Mouse (Mus musculus): Measurements from ENCODE around the gene Fam163b. TPM values are rescaled to one million over a fixed set of nuclear protein-coding genes. Genes with fewer than 3 reads are reported as not detected.
A peak's percentile ranks its signal among the peaks of the same experiment; 100 is the strongest.

The Fam163b gene
- polyA plus RNA-seq, 1 experiment: 0.67 TPM

GRCm38 (mm10) chr2:27084963-27085362 lies 57.3 kb downstream of the Fam163b start:
- no peaks in the 10 kb centered on the region for H3K4me1 ChIP-seq (ENCODE audit: control insufficient read depth, insufficient read depth, low read length)
- no peak overlapping the region for H3K9ac ChIP-seq (ENCODE audit: low read depth, poor library complexity, severe bottlenecking)
- no peaks in the 10 kb centered on the region for H3K9me3 ChIP-seq (replicated peaks; ENCODE audit: control insufficient read depth, insufficient read depth, low read length, poor library complexity, severe bottlenecking)
- H3K36me3 ChIP-seq (ENCODE audit: control insufficient read depth, insufficient read depth, low read length, poor library complexity, severe bottlenecking): no peaks in the 10 kb centered on the region
- no peak overlapping the region for H3K4me3 ChIP-seq (ENCODE audit: low read depth, low read length)
- no peak overlapping the region for H3K27ac ChIP-seq (ENCODE audit: insufficient read depth, low read length)
- TF ChIP-seq CTCF (IDR thresholded peaks at IDR 0.05; ENCODE audit: low read depth, low read length) (no peak), EP300 (IDR thresholded peaks at IDR 0.05; ENCODE audit: insufficient read depth, low read depth, low read length) (no peak), POLR2A (IDR thresholded peaks at IDR 0.05; ENCODE audit: insufficient read depth, low read length) (no peak)
- H3K27me3 ChIP-seq (ENCODE audit: control insufficient read depth, insufficient read depth, low read length, poor library complexity, severe bottlenecking): no peaks in the 10 kb centered on the region

- H3K4me1 ChIP-seq (ENCODE audit: control insufficient read depth, insufficient read depth, low read length): no peaks in the 10 kb centered on the region
- H3K9me3 ChIP-seq (replicated peaks; ENCODE audit: control insufficient read depth, insufficient read depth, low read length, poor library complexity, severe bottlenecking): no peaks in the 10 kb centered on the region
- H3K9ac ChIP-seq (ENCODE audit: low read depth, poor library complexity, severe bottlenecking): no peak overlapping the region
- no peaks in the 10 kb centered on the region for H3K27me3 ChIP-seq (ENCODE audit: control insufficient read depth, insufficient read depth, low read length, poor library complexity, severe bottlenecking)
- H3K36me3 ChIP-seq (ENCODE audit: control insufficient read depth, insufficient read depth, low read length, poor library complexity, severe bottlenecking): no peaks in the 10 kb centered on the region
- TF ChIP-seq CTCF (IDR thresholded peaks at IDR 0.05; ENCODE audit: low read depth, low read length) (no peak), POLR2A (IDR thresholded peaks at IDR 0.05; ENCODE audit: insufficient read depth, low read length) (no peak), EP300 (IDR thresholded peaks at IDR 0.05; ENCODE audit: insufficient read depth, low read depth, low read length) (no peak)
- no peak overlapping the region for H3K27ac ChIP-seq (ENCODE audit: insufficient read depth, low read length)
- H3K4me3 ChIP-seq (ENCODE audit: low read depth, low read length): no peak overlapping the region
Measured at GRCm38 (mm10) chr2:27083761-27084475, 58.4 kb downstream of the Fam163b start.

GRCm38 (mm10) chr2:27079649-27080048 lies 62.6 kb downstream of the Fam163b start:
- no peak overlapping the region for H3K4me3 ChIP-seq (ENCODE audit: low read depth, low read length)

GRCm38 (mm10) chr2:27079152-27079584 lies 63.1 kb downstream of the Fam163b start, which contains the start of gene Adamtsl2:
Gene Adamtsl2 (plus strand): TSS chr2:27079379.
- Histone ChIP-seq H3K4me1 (ENCODE audit: control insufficient read depth, insufficient read depth, low read length) (no peaks in the 10 kb centered on the region), H3K36me3 (ENCODE audit: control insufficient read depth, insufficient read depth, low read length, poor library complexity, severe bottlenecking) (no peaks in the 10 kb centered on the region), H3K9ac (ENCODE audit: low read depth, poor library complexity, severe bottlenecking) (no peak within 1 kb of the TSS), H3K27ac (ENCODE audit: insufficient read depth, low read length) (no peak within 1 kb of the TSS), H3K27me3 (ENCODE audit: control insufficient read depth, insufficient read depth, low read length, poor library complexity, severe bottlenecking) (no peaks in the 10 kb centered on the region), H3K9me3 (replicated peaks; ENCODE audit: control insufficient read depth, insufficient read depth, low read length, poor library complexity, severe bottlenecking) (no peaks in the 10 kb centered on the region), H3K4me3 (ENCODE audit: low read depth, low read length) (no peak within 1 kb of the TSS)
- TF ChIP-seq CTCF (IDR thresholded peaks at IDR 0.05; ENCODE audit: low read depth, low read length): no peak
- no peak for TF ChIP-seq EP300 (IDR thresholded peaks at IDR 0.05; ENCODE audit: insufficient read depth, low read depth, low read length)
- no peak for TF ChIP-seq POLR2A (IDR thresholded peaks at IDR 0.05; ENCODE audit: insufficient read depth, low read length)

More at GRCm38 (mm10) chr2:27079649-27080048, 62.6 kb downstream of the Fam163b start:
- Histone ChIP-seq H3K27ac (ENCODE audit: insufficient read depth, low read length) (no peak overlapping the region), H3K4me1 (ENCODE audit: control insufficient read depth, insufficient read depth, low read length) (no peaks in the 10 kb centered on the region), H3K36me3 (ENCODE audit: control insufficient read depth, insufficient read depth, low read length, poor library complexity, severe bottlenecking) (no peaks in the 10 kb centered on the region), H3K9ac (ENCODE audit: low read depth, poor library complexity, severe bottlenecking) (no peak overlapping the region), H3K27me3 (ENCODE audit: control insufficient read depth, insufficient read depth, low read length, poor library complexity, severe bottlenecking) (no peaks in the 10 kb centered on the region), H3K9me3 (replicated peaks; ENCODE audit: control insufficient read depth, insufficient read depth, low read length, poor library complexity, severe bottlenecking) (no peaks in the 10 kb centered on the region)
- no peak for TF ChIP-seq POLR2A (IDR thresholded peaks at IDR 0.05; ENCODE audit: insufficient read depth, low read length)
- TF ChIP-seq CTCF (IDR thresholded peaks at IDR 0.05; ENCODE audit: low read depth, low read length): no peak
- no peak for TF ChIP-seq EP300 (IDR thresholded peaks at IDR 0.05; ENCODE audit: insufficient read depth, low read depth, low read length)

- H3K4me3 ChIP-seq (ENCODE audit: low read depth, low read length): no peak overlapping the region
- H3K27ac ChIP-seq (ENCODE audit: insufficient read depth, low read length): no peak overlapping the region
- H3K9me3 ChIP-seq (replicated peaks; ENCODE audit: control insufficient read depth, insufficient read depth, low read length, poor library complexity, severe bottlenecking): no peaks in the 10 kb centered on the region
- no peak for TF ChIP-seq POLR2A (IDR thresholded peaks at IDR 0.05; ENCODE audit: insufficient read depth, low read length)
- no peaks in the 10 kb centered on the region for H3K4me1 ChIP-seq (ENCODE audit: control insufficient read depth, insufficient read depth, low read length)
- H3K36me3 ChIP-seq (ENCODE audit: control insufficient read depth, insufficient read depth, low read length, poor library complexity, severe bottlenecking): no peaks in the 10 kb centered on the region
- H3K27me3 ChIP-seq (ENCODE audit: control insufficient read depth, insufficient read depth, low read length, poor library complexity, severe bottlenecking): no peaks in the 10 kb centered on the region
- no peak overlapping the region for H3K9ac ChIP-seq (ENCODE audit: low read depth, poor library complexity, severe bottlenecking)
Measured at GRCm38 (mm10) chr2:27078312-27078711, 64.0 kb downstream of the Fam163b start.

- Histone ChIP-seq H3K27ac (ENCODE audit: insufficient read depth, low read length) (no peak overlapping the region), H3K4me1 (ENCODE audit: control insufficient read depth, insufficient read depth, low read length) (no peaks in the 10 kb centered on the region), H3K9me3 (replicated peaks; ENCODE audit: control insufficient read depth, insufficient read depth, low read length, poor library complexity, severe bottlenecking) (no peaks in the 10 kb centered on the region), H3K4me3 (ENCODE audit: low read depth, low read length) (no peak overlapping the region), H3K27me3 (ENCODE audit: control insufficient read depth, insufficient read depth, low read length, poor library complexity, severe bottlenecking) (no peaks in the 10 kb centered on the region), H3K9ac (ENCODE audit: low read depth, poor library complexity, severe bottlenecking) (no peak overlapping the region), H3K36me3 (ENCODE audit: control insufficient read depth, insufficient read depth, low read length, poor library complexity, severe bottlenecking) (no peaks in the 10 kb centered on the region)
- TF ChIP-seq CTCF (IDR thresholded peaks at IDR 0.05; ENCODE audit: low read depth, low read length): peak; percentile 24
- TF ChIP-seq EP300 (IDR thresholded peaks at IDR 0.05; ENCODE audit: insufficient read depth, low read depth, low read length): no peak
Measured at GRCm38 (mm10) chr2:27077655-27078244, 64.5 kb downstream of the Fam163b start.

Data from ES-Bruce4 (cell line).